Mouse (Mus musculus) activated CD4-positive, CD25-positive, alpha-beta regulatory T cell, adult 4 months (primary cell): ENCODE data around the gene Rab8a. TPM values are rescaled to one million over a fixed set of nuclear protein-coding genes. Genes with fewer than 3 reads are reported as not detected.
"Not testable (repeated sequence)": the region's sequence is repeated elsewhere in the genome, so short reads cannot be mapped to it uniquely, and the experiment has no call there.

ENCODE experiments used
- ATAC-seq: one replicate; pipeline ENCODE4 v1.8.0; 2017
- polyA plus RNA-seq, 2 experiments: library from polyadenylated mRNA; unstranded; fragments of 100-300 nt; shearing (Covaris generic); gene quantifications; one replicate each; pipeline ENCODE4 v1.2.1; 2017

Gene Rab8a
- 100 to 1,000 TPM; 159 to 162 TPM for polyA plus RNA-seq

GRCm38 (mm10) chr8:72160707-72161697 is at the start of gene Rab8a:
TSS of gene Rab8a (plus strand) at chr8:72161200.
- peak; percentile 84 for ATAC-seq

- no peak for ATAC-seq
Measured at GRCm38 (mm10) chr8:72112486-72112885, 48.5 kb upstream of the Rab8a start.

- no peak for ATAC-seq
Measured at GRCm38 (mm10) chr8:72115202-72115601, 45.8 kb upstream of the Rab8a start.

- ATAC-seq, result peak; percentile 32
Measured at GRCm38 (mm10) chr8:72118616-72119015, 42.4 kb upstream of the Rab8a start.

- ATAC-seq, result not testable (repeated sequence)
Measured at GRCm38 (mm10) chr8:72121486-72121885, 39.5 kb upstream of the Rab8a start.

GRCm38 (mm10) chr8:72121997-72122396 is 39.0 kb upstream of the Rab8a start:
- ATAC-seq, result no peak

- no peak for ATAC-seq
Measured at GRCm38 (mm10) chr8:72127834-72128233, 33.2 kb upstream of the Rab8a start.

- ATAC-seq, result no peak
Measured at GRCm38 (mm10) chr8:72131251-72131650, 29.7 kb upstream of the Rab8a start.

GRCm38 (mm10) chr8:72131901-72132300 is 29.1 kb upstream of the Rab8a start:
- peak; percentile 25 for ATAC-seq

GRCm38 (mm10) chr8:72132417-72132816 is 28.6 kb upstream of the Rab8a start:
- ATAC-seq, result no peak

- ATAC-seq, result no peak
Measured at GRCm38 (mm10) chr8:72132891-72133290, 28.1 kb upstream of the Rab8a start.

GRCm38 (mm10) chr8:72133507-72133906 is 27.5 kb upstream of the Rab8a start:
- ATAC-seq, result no peak

GRCm38 (mm10) chr8:72134756-72135445 is 26.1 kb upstream of the Rab8a start, which contains the start of gene Tpm4:
TSS of gene Tpm4 (plus strand) at chr8:72134975.
- ATAC-seq, result peak; percentile 14

- ATAC-seq, result no peak
Measured at GRCm38 (mm10) chr8:72135446-72136301, 25.3 kb upstream of the Rab8a start.

- peak; percentile 75 for ATAC-seq
Measured at GRCm38 (mm10) chr8:72136302-72136978, 24.6 kb upstream of the Rab8a start.

- ATAC-seq, result no peak
Measured at GRCm38 (mm10) chr8:72137431-72137830, 23.6 kb upstream of the Rab8a start.

- ATAC-seq, result no peak
Measured at GRCm38 (mm10) chr8:72138456-72138855, 22.5 kb upstream of the Rab8a start.

- ATAC-seq, result no peak
Measured at GRCm38 (mm10) chr8:72143256-72143824, 17.7 kb upstream of the Rab8a start.

- ATAC-seq, result no peak
Measured at GRCm38 (mm10) chr8:72144345-72144975, 16.5 kb upstream of the Rab8a start.

GRCm38 (mm10) chr8:72145511-72145910 is 15.5 kb upstream of the Rab8a start:
- ATAC-seq, result no peak

GRCm38 (mm10) chr8:72146056-72146455 is 14.9 kb upstream of the Rab8a start:
- no peak for ATAC-seq
